Mouse (Mus musculus) lung, postnatal 0 days (tissue): Measurements from ENCODE around the gene Agap3.

Source experiments
- CTCF ChIP-seq: IDR thresholded peaks from 2 replicates; pipeline ENCODE4 v1.5.1; 2016; ENCODE audit warnings: antibody characterized with exemption, mild to moderate bottlenecking
- EP300 ChIP-seq: IDR thresholded peaks from 2 replicates; pipeline ENCODE4 v1.6.1; 2016; ENCODE audit warnings: antibody characterized with exemption, mild to moderate bottlenecking, control low read depth

DNA sequence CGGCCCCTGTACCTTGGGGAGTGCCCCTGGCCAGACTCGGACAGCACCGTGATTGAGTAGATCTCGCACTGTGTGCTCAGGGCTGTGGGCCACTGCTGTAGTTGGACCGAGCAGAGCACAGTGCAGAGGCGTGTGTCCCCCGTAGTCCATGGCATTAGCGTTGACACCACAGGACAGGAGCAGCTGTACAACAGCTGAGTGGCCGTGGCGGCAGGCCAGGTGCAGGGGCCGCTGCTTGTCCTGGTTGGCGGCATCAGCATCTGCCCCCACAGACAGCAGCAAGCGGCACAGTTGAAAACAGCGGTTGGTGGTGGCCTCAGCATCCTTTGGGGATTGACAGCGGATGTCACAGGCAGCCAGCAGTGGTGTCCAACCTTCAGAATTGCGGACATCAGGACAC, 85.6 kb downstream of the Agap3 start:
- TF ChIP-seq EP300 (no peak), CTCF (no peak)
